28 mouse cellular contexts compared by ENCODE assay signal in the genomic region with DNA sequence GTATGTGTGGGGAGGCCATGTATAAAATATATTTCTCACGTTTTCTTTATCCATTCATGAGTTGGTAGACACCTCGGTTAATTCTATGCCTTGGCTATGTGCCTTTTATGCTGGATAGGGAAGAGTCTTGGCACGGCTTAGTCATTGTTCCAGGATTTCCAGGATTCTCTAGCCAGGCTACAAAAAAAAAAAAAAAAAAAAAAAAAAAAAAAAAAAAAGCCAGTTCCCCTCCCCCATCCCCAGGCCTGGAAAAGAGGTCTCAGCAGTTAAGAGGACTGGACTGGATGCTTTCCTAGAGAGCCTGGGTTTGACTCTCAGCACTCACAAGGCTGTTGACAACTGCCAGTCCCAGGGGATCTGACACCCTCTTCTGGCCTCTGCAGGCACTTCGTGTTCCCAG.
DNase-seq lines count a peak whose midpoint lies in the region; ATAC-seq and TF ChIP-seq lines count a peak whose summit lies in the region.
"Had no signal": no experiment of that assay in that cellular context is flagged by ENCODE, and none has a peak within 500 bp of the region (broad histone marks: within the 10 kb centered on the region; RNA-seq: fewer than 3 reads in every experiment).

No protein-coding gene starts in this region.

- WGBS in forebrain, embryonic 14.5 days: 40% methylated on average over 4 of the region's 4 CpGs
- WGBS in forebrain, embryonic 12.5 days: 57% methylated on average over 4 of the region's 4 CpGs
- 42% methylated on average over 4 of the region's 4 CpGs for WGBS in midbrain, embryonic 14.5 days
- WGBS in midbrain, embryonic 10.5 days: 61% methylated on average over 4 of the region's 4 CpGs
- 38% methylated on average over 4 of the region's 4 CpGs for WGBS in midbrain, postnatal 0 days

- intact Hi-C loops in left cerebral cortex, postnatal 25 days (cut with DNase I): no loop called here

- no peak overlapping the region for H3K9ac ChIP-seq in forebrain, embryonic 14.5 days (ENCODE audit: low read length)
- H3K9ac ChIP-seq in forebrain, embryonic 12.5 days: no peak overlapping the region
- H3K9ac ChIP-seq in midbrain, embryonic 14.5 days (replicated peaks; ENCODE audit: low read length): no peak overlapping the region
- no peak overlapping the region for H3K9ac ChIP-seq in midbrain, postnatal 0 days (replicated peaks; ENCODE audit: low read length, poor library complexity, severe bottlenecking)
- H3K9ac ChIP-seq: embryonic facial prominence, embryonic 12.5 days; heart, embryonic 13.5 days; liver, embryonic 15.5 days; neural tube, embryonic 15.5 days had no signal

- H3K9me3 ChIP-seq in forebrain, embryonic 14.5 days (replicated peaks; ENCODE audit: control insufficient read depth, low read length): no peaks in the 10 kb centered on the region
- no peaks in the 10 kb centered on the region for H3K9me3 ChIP-seq in forebrain, embryonic 12.5 days
- H3K9me3 ChIP-seq in midbrain, embryonic 14.5 days (ENCODE audit: control insufficient read depth, low read length): no peaks in the 10 kb centered on the region
- H3K9me3 ChIP-seq in midbrain, embryonic 10.5 days (replicated peaks): no peaks in the 10 kb centered on the region
- H3K9me3 ChIP-seq in midbrain, postnatal 0 days (ENCODE audit: low read length): no peaks in the 10 kb centered on the region
- H3K9me3 ChIP-seq: embryonic facial prominence, embryonic 12.5 days; heart, embryonic 13.5 days; liver, embryonic 15.5 days; megakaryocyte, embryonic 14.5 days; neural tube, embryonic 15.5 days had no signal

- peak; percentile 23 for TF ChIP-seq CTCF in layer of hippocampus, adult 2 months (conservative IDR thresholded peaks at IDR 0.05)
- peak; percentile 28; the same call in 1 of the 2 replicates for TF ChIP-seq CTCF in midbrain, postnatal 0 days (IDR thresholded peaks at IDR 0.05)

- no peaks in the 10 kb centered on the region for H3K27me3 ChIP-seq in forebrain, embryonic 14.5 days (replicated peaks; ENCODE audit: control insufficient read depth, insufficient read depth, low read length)
- no peaks in the 10 kb centered on the region for H3K27me3 ChIP-seq in forebrain, embryonic 12.5 days
- H3K27me3 ChIP-seq in midbrain, embryonic 14.5 days (ENCODE audit: control insufficient read depth, insufficient read depth, low read length): no peaks in the 10 kb centered on the region
- no peaks in the 10 kb centered on the region for H3K27me3 ChIP-seq in midbrain, embryonic 10.5 days (ENCODE audit: low read depth, poor library complexity, severe bottlenecking)
- no peaks in the 10 kb centered on the region for H3K27me3 ChIP-seq in midbrain, postnatal 0 days (ENCODE audit: insufficient read depth, low read length)
- H3K27me3 ChIP-seq: embryonic facial prominence, embryonic 12.5 days; heart, embryonic 13.5 days; neural tube, embryonic 15.5 days had no signal

- no peak overlapping the region for H3K4me3 ChIP-seq in forebrain, embryonic 14.5 days (ENCODE audit: low read depth, low read length)
- H3K4me3 ChIP-seq in forebrain, embryonic 12.5 days (replicated peaks): no peak overlapping the region
- H3K4me3 ChIP-seq in layer of hippocampus, adult 2 months: no peak overlapping the region
- no peak overlapping the region for H3K4me3 ChIP-seq in midbrain, embryonic 14.5 days (replicated peaks; ENCODE audit: low read depth, low read length)
- no peak overlapping the region for H3K4me3 ChIP-seq in midbrain, embryonic 10.5 days
- H3K4me3 ChIP-seq in midbrain, postnatal 0 days (ENCODE audit: low read depth, low read length): no peak overlapping the region
- H3K4me3 ChIP-seq: embryonic facial prominence, embryonic 12.5 days; heart, embryonic 13.5 days; liver, embryonic 15.5 days; megakaryocyte, embryonic 14.5 days; neural tube, embryonic 15.5 days had no signal

- H3K4me1 ChIP-seq in forebrain, embryonic 14.5 days (ENCODE audit: control insufficient read depth, insufficient read depth, low read length): no peaks in the 10 kb centered on the region; the same call in 1 of the 2 replicates
- H3K4me1 ChIP-seq in forebrain, embryonic 12.5 days: peaks cover 3% of the 10 kb centered on the region
- no peaks in the 10 kb centered on the region for H3K4me1 ChIP-seq in midbrain, embryonic 14.5 days (ENCODE audit: control insufficient read depth, insufficient read depth, low read length)
- H3K4me1 ChIP-seq in midbrain, embryonic 10.5 days: peaks cover 16% of the 10 kb centered on the region
- no peaks in the 10 kb centered on the region for H3K4me1 ChIP-seq in midbrain, postnatal 0 days (ENCODE audit: insufficient read depth, low read length)
- H3K4me1 ChIP-seq: embryonic facial prominence, embryonic 12.5 days; liver, embryonic 15.5 days had no signal

- H3K36me3 ChIP-seq in forebrain, embryonic 14.5 days (ENCODE audit: control insufficient read depth, insufficient read depth, low read length): no peaks in the 10 kb centered on the region
- H3K36me3 ChIP-seq in forebrain, embryonic 12.5 days (replicated peaks): no peaks in the 10 kb centered on the region
- no peaks in the 10 kb centered on the region for H3K36me3 ChIP-seq in midbrain, embryonic 14.5 days (ENCODE audit: control insufficient read depth, insufficient read depth, low read length)
- H3K36me3 ChIP-seq in midbrain, embryonic 10.5 days: no peaks in the 10 kb centered on the region
- no peaks in the 10 kb centered on the region for H3K36me3 ChIP-seq in midbrain, postnatal 0 days (ENCODE audit: insufficient read depth, low read length)
- H3K36me3 ChIP-seq: embryonic facial prominence, embryonic 12.5 days; heart, embryonic 13.5 days; liver, embryonic 15.5 days; neural tube, embryonic 15.5 days had no signal

- H3K4me2 ChIP-seq in forebrain, embryonic 14.5 days (ENCODE audit: low read length): no peak overlapping the region
- H3K4me2 ChIP-seq in forebrain, embryonic 12.5 days: no peak overlapping the region
- no peak overlapping the region for H3K4me2 ChIP-seq in midbrain, embryonic 14.5 days (ENCODE audit: low read length)
- H3K4me2 ChIP-seq in midbrain, postnatal 0 days (ENCODE audit: low read depth, low read length, poor library complexity, severe bottlenecking): no peak overlapping the region
- H3K4me2 ChIP-seq: embryonic facial prominence, embryonic 12.5 days; heart, embryonic 13.5 days; liver, embryonic 15.5 days; neural tube, embryonic 15.5 days had no signal

- no peak for ATAC-seq in forebrain, embryonic 14.5 days
- no peak for ATAC-seq in forebrain, embryonic 12.5 days (ENCODE audit: low FRiP score)
- ATAC-seq in midbrain, embryonic 14.5 days (ENCODE audit: low FRiP score, low TSS enrichment): no peak
- ATAC-seq in midbrain, postnatal 0 days (ENCODE audit: low FRiP score): no peak
- ATAC-seq: CD4-positive, CD25-positive, alpha-beta regulatory T cell, adult 4 months; intestine, embryonic 16.5 days; lung, postnatal 0 days; Patski had no signal

- DNase-seq in forebrain, embryonic 14.5 days (ENCODE audit: low spot score): peak; percentile 41
- no peak for DNase-seq in layer of hippocampus, adult 2 months (ENCODE audit: low spot score in 2 of 2)
- DNase-seq in layer of hippocampus, adult 9-10 months (ENCODE audit: low spot score): no peak
- DNase-seq in midbrain, embryonic 14.5 days: peak; percentile 49
- no peak for DNase-seq in midbrain, embryonic 10.5 days (ENCODE audit: low spot score)
- peak; percentile 46 for DNase-seq in midbrain, postnatal 0 days (ENCODE audit: low spot score)
- DNase-seq in left cerebral cortex, postnatal 25 days (ENCODE audit: low spot score in 2 of 2): no peak
- DNase-seq: adrenal gland, postnatal 10 days; cerebellum, adult 11 months; cerebellum, adult 9-11 months; gastrocnemius, postnatal 10 days; heart, postnatal 10 days; kidney, adult 9 months; kidney, postnatal 14 days; lung, postnatal 4 days; retina, postnatal 1 day; right cerebral cortex, postnatal 14 days; thymus, postnatal 4 days had no signal

- H3K27ac ChIP-seq in forebrain, embryonic 14.5 days (ENCODE audit: low read depth, low read length): no peak overlapping the region
- H3K27ac ChIP-seq in forebrain, embryonic 12.5 days: no peak overlapping the region
- H3K27ac ChIP-seq in layer of hippocampus, adult 2 months: no peak overlapping the region
- H3K27ac ChIP-seq in midbrain, embryonic 14.5 days (replicated peaks; ENCODE audit: low read depth, low read length): no peak overlapping the region
- H3K27ac ChIP-seq in midbrain, embryonic 10.5 days (replicated peaks): no peak overlapping the region; the same call in 1 of the 2 replicates
- no peak overlapping the region for H3K27ac ChIP-seq in midbrain, postnatal 0 days (ENCODE audit: low read depth, low read length)
- H3K27ac ChIP-seq: embryonic facial prominence, embryonic 12.5 days; heart, embryonic 13.5 days; liver, embryonic 15.5 days; neural tube, embryonic 15.5 days had no signal

Comparison
In these comparisons a context has a peak if more than half of its experiments do, and no peak if none do; other contexts are left out.
1. DNase-seq: peak in forebrain, embryonic 14.5 days (single experiment), midbrain, embryonic 14.5 days (single experiment) and midbrain, postnatal 0 days (single experiment); none in layer of hippocampus, adult 2 months (0 of 2), layer of hippocampus, adult 9-10 months (single experiment), midbrain, embryonic 10.5 days (single experiment) and left cerebral cortex, postnatal 25 days (0 of 2).